Mouse (Mus musculus): Measurements from ENCODE around the gene Ciao2a.
A peak's percentile ranks its signal among the peaks of the same experiment; 100 is the strongest.

DNA sequence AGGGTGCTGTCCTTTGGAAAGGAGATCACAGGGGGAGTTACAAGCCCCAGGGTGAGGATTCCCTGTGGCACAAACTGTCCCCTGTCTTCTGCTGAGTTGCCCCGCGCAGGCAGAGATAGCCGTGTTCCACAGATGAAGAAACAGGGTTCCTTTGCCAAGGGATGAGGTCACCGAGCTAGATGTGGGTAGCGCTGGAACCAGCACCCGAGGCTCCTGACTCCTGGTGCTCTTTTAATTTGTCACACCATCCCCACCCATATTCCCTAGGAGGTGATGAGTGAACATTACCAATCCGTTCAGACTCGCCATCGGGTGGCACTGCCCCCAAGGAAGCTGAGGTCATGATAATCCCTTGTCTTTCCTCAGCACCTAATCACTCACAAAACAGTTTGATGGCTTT lies 36.6 kb downstream of the Ciao2a start:
- TF ChIP-seq POLR2A (IDR thresholded peaks at IDR 0.05; ENCODE audit: low read depth, low read length) = no peak
- TF ChIP-seq CTCF (IDR thresholded peaks at IDR 0.05; ENCODE audit: extremely low read depth, insufficient read length, insufficient replicate concordance, low read depth, low read length) = peak; percentile 22; the same call in 1 of the 2 replicates

All from small intestine, adult 2 months (tissue).